In genomic region chr9:72961959-72962358, GRCm38 (mm10) we compare ENCODE assay signal across 17 mouse cellular contexts. TPM values are rescaled to one million over a fixed set of nuclear protein-coding genes. Genes with fewer than 3 reads are reported as not detected.
A peak's percentile ranks its signal among the peaks of the same experiment; 100 is the strongest.
DNase-seq lines count a peak whose midpoint lies in the region; ATAC-seq lines count a peak whose summit lies in the region.
"Had no signal": no experiment of that assay in that cellular context is flagged by ENCODE, and none has a peak within 500 bp of the region (broad histone marks: within the 10 kb centered on the region; RNA-seq: fewer than 3 reads in every experiment).

No protein-coding gene starts in this region.

- WGBS in embryonic facial prominence, embryonic 13.5 days, result 71% methylated on average over 15 of the region's 15 CpGs
- 76% methylated on average over 15 of the region's 15 CpGs for WGBS in embryonic facial prominence, embryonic 10.5 days

- H3K4me2 ChIP-seq in embryonic facial prominence, embryonic 13.5 days, result no peak overlapping the region
- H3K4me2 ChIP-seq: heart, embryonic 13.5 days; lung, embryonic 15.5 days; midbrain, embryonic 11.5 days had no signal

- no peaks in the 10 kb centered on the region for H3K27me3 ChIP-seq in embryonic facial prominence, embryonic 13.5 days
- H3K27me3 ChIP-seq in embryonic facial prominence, embryonic 10.5 days (replicated peaks; ENCODE audit: low read depth, poor library complexity, severe bottlenecking), result no peaks in the 10 kb centered on the region
- H3K27me3 ChIP-seq: heart, embryonic 13.5 days; lung, embryonic 15.5 days had no signal

- intact Hi-C loops in left cerebral cortex, postnatal 14 days (cut with DNase I), result loop anchor here (10.0 kb wide), 1 partner anchor 197 kb away; no protein-coding TSS in a partner anchor

- no peaks in the 10 kb centered on the region for H3K36me3 ChIP-seq in embryonic facial prominence, embryonic 13.5 days
- no peaks in the 10 kb centered on the region for H3K36me3 ChIP-seq in embryonic facial prominence, embryonic 10.5 days (replicated peaks)
- H3K36me3 ChIP-seq: heart, embryonic 13.5 days; lung, embryonic 15.5 days had no signal

- no peak for ATAC-seq in embryonic facial prominence, embryonic 13.5 days (ENCODE audit: insufficient number of reproducible peaks, insufficient read depth, low FRiP score, low TSS enrichment, low read depth)
- peak; percentile 71 for ATAC-seq in CD4-positive, CD25-positive, alpha-beta regulatory T cell, adult 4 months
- peak; percentile 71 for ATAC-seq in activated CD4-positive, CD25-positive, alpha-beta regulatory T cell, adult 4 months

- no peak overlapping the region for H3K4me3 ChIP-seq in embryonic facial prominence, embryonic 13.5 days
- no peak overlapping the region for H3K4me3 ChIP-seq in embryonic facial prominence, embryonic 10.5 days
- H3K4me3 ChIP-seq: heart, embryonic 13.5 days; lung, embryonic 15.5 days had no signal

- H3K9me3 ChIP-seq in embryonic facial prominence, embryonic 13.5 days, result no peaks in the 10 kb centered on the region
- no peaks in the 10 kb centered on the region for H3K9me3 ChIP-seq in embryonic facial prominence, embryonic 10.5 days
- H3K9me3 ChIP-seq: heart, embryonic 13.5 days; lung, embryonic 15.5 days had no signal

- peaks cover 8% of the 10 kb centered on the region; the same call in 1 of the 2 replicates for H3K4me1 ChIP-seq in embryonic facial prominence, embryonic 13.5 days
- peaks cover 14% of the 10 kb centered on the region for H3K4me1 ChIP-seq in embryonic facial prominence, embryonic 10.5 days
- H3K4me1 ChIP-seq: lung, embryonic 15.5 days had no signal

- no peak overlapping the region for H3K9ac ChIP-seq in embryonic facial prominence, embryonic 13.5 days
- H3K9ac ChIP-seq: heart, embryonic 13.5 days; lung, embryonic 15.5 days had no signal

- 0 out of 2 replicates have a peak overlapping the region, but pooled peaks have one; percentile 9 for H3K27ac ChIP-seq in embryonic facial prominence, embryonic 13.5 days
- H3K27ac ChIP-seq in embryonic facial prominence, embryonic 10.5 days (replicated peaks), result no peak overlapping the region
- H3K27ac ChIP-seq: heart, embryonic 13.5 days; lung, embryonic 15.5 days had no signal

- no peak for DNase-seq in embryonic facial prominence, embryonic 10.5 days (ENCODE audit: low spot score)
- DNase-seq in thymus, postnatal 0 days (ENCODE audit: low spot score), result peak; percentile 70
- DNase-seq in layer of hippocampus, adult 11-12 months (ENCODE audit: low spot score), result no peak
- DNase-seq in right cerebral cortex, postnatal 10 days (ENCODE audit: low spot score in 2 of 2), result no peak
- no peak for DNase-seq in left cerebral cortex, postnatal 14 days (ENCODE audit: low spot score in 2 of 2)
- DNase-seq: gastrocnemius, postnatal 14 days; layer of hippocampus, postnatal 36 days had no signal

RNA-seq across cellular contexts. Expression of gene Gm44503, which starts 3.3 kb away (rescaled TPM):
- polyA plus RNA-seq in embryonic facial prominence, embryonic 13.5 days (2015; fragmentation: Nextera tagmentation; extraction: Ambion mirVana), result not detected in 2 replicates
- not detected in 2 replicates for polyA plus RNA-seq in embryonic facial prominence, embryonic 10.5 days (2016; fragmentation: Nextera tagmentation; extraction: Ambion mirVana)
- under 1 TPM in 1 of 2 experiments, not detected in 1; 0.27 TPM for polyA plus RNA-seq in CD4-positive, CD25-positive, alpha-beta regulatory T cell, adult 4 months (2017; shearing (Covaris generic))
- polyA plus RNA-seq in activated CD4-positive, CD25-positive, alpha-beta regulatory T cell, adult 4 months (2017; shearing (Covaris generic)), result not detected
- not detected in 2 replicates for polyA plus RNA-seq in thymus, postnatal 0 days (2015; fragmentation: Nextera tagmentation; extraction: Ambion mirVana)
- total RNA-seq in left cerebral cortex, postnatal 14 days (2021), result under 1 TPM in 1 of 2 experiments, not detected in 1; 0.29 TPM
- total RNA-seq: adrenal gland, postnatal 4 days; gastrocnemius, postnatal 14 days had no signal
- polyA plus RNA-seq: heart, embryonic 13.5 days; limb, embryonic 14.5 days; lung, embryonic 15.5 days; midbrain, embryonic 11.5 days; neural tube, embryonic 11.5 days had no signal

RNA-seq across cellular contexts. Expression of gene Dyx1c1, which starts 3.4 kb away (rescaled TPM):
- 1.5 and 1.6 TPM in 2 replicates for polyA plus RNA-seq in embryonic facial prominence, embryonic 13.5 days (2015; fragmentation: Nextera tagmentation; extraction: Ambion mirVana)
- polyA plus RNA-seq in embryonic facial prominence, embryonic 10.5 days (2016; fragmentation: Nextera tagmentation; extraction: Ambion mirVana), result 1.7 and 2.0 TPM in 2 replicates
- polyA plus RNA-seq in CD4-positive, CD25-positive, alpha-beta regulatory T cell, adult 4 months (2017; shearing (Covaris generic)), result 1 to 10 TPM; 3.7 to 4.0 TPM
- 1 to 10 TPM; 5.5 to 8.1 TPM for polyA plus RNA-seq in activated CD4-positive, CD25-positive, alpha-beta regulatory T cell, adult 4 months (2017; shearing (Covaris generic))
- polyA plus RNA-seq in thymus, postnatal 0 days (2015; fragmentation: Nextera tagmentation; extraction: Ambion mirVana), result 0.79 and 1.4 TPM in 2 replicates
- 1 to 10 TPM; 1.1 to 1.7 TPM for total RNA-seq in left cerebral cortex, postnatal 14 days (2021)

RNA-seq across cellular contexts. Expression of gene Ccpg1os, which starts 23.2 kb away (rescaled TPM):
- 13.3 and 15.4 TPM in 2 replicates for polyA plus RNA-seq in embryonic facial prominence, embryonic 13.5 days (2015; fragmentation: Nextera tagmentation; extraction: Ambion mirVana)
- 15.1 and 16.1 TPM in 2 replicates for polyA plus RNA-seq in embryonic facial prominence, embryonic 10.5 days (2016; fragmentation: Nextera tagmentation; extraction: Ambion mirVana)
- polyA plus RNA-seq in CD4-positive, CD25-positive, alpha-beta regulatory T cell, adult 4 months (2017; shearing (Covaris generic)), result 1 to 10 TPM; 5.7 to 9.5 TPM
- 1 to 10 TPM; 3.4 to 7.9 TPM for polyA plus RNA-seq in activated CD4-positive, CD25-positive, alpha-beta regulatory T cell, adult 4 months (2017; shearing (Covaris generic))
- polyA plus RNA-seq in thymus, postnatal 0 days (2015; fragmentation: Nextera tagmentation; extraction: Ambion mirVana), result 13.3 and 18.4 TPM in 2 replicates
- total RNA-seq in left cerebral cortex, postnatal 14 days (2021), result 1 to 10 TPM; 7.6 to 8.6 TPM

RNA-seq across cellular contexts. Expression of gene Ccpg1, which starts 23.3 kb away (rescaled TPM):
- polyA plus RNA-seq in embryonic facial prominence, embryonic 13.5 days (2015; fragmentation: Nextera tagmentation; extraction: Ambion mirVana), result 20.6 and 28.8 TPM in 2 replicates
- polyA plus RNA-seq in embryonic facial prominence, embryonic 10.5 days (2016; fragmentation: Nextera tagmentation; extraction: Ambion mirVana), result 14.1 and 17.1 TPM in 2 replicates
- polyA plus RNA-seq in CD4-positive, CD25-positive, alpha-beta regulatory T cell, adult 4 months (2017; shearing (Covaris generic)), result 100 to 1,000 TPM in 1 of 2 experiments, 10 to 100 TPM in 1; 85.9 to 106 TPM
- 10 to 100 TPM; 72.5 to 77.4 TPM for polyA plus RNA-seq in activated CD4-positive, CD25-positive, alpha-beta regulatory T cell, adult 4 months (2017; shearing (Covaris generic))
- polyA plus RNA-seq in thymus, postnatal 0 days (2015; fragmentation: Nextera tagmentation; extraction: Ambion mirVana), result 34.7 and 36.1 TPM in 2 replicates
- 100 to 1,000 TPM; 104 to 117 TPM for total RNA-seq in left cerebral cortex, postnatal 14 days (2021)

RNA-seq across cellular contexts. Expression of gene Pygo1, which starts 36.5 kb away (rescaled TPM):
- 10.6 and 10.8 TPM in 2 replicates for polyA plus RNA-seq in embryonic facial prominence, embryonic 13.5 days (2015; fragmentation: Nextera tagmentation; extraction: Ambion mirVana)
- polyA plus RNA-seq in embryonic facial prominence, embryonic 10.5 days (2016; fragmentation: Nextera tagmentation; extraction: Ambion mirVana), result 6.5 and 7.3 TPM in 2 replicates
- not detected for polyA plus RNA-seq in CD4-positive, CD25-positive, alpha-beta regulatory T cell, adult 4 months (2017; shearing (Covaris generic))
- polyA plus RNA-seq in activated CD4-positive, CD25-positive, alpha-beta regulatory T cell, adult 4 months (2017; shearing (Covaris generic)), result not detected
- polyA plus RNA-seq in thymus, postnatal 0 days (2015; fragmentation: Nextera tagmentation; extraction: Ambion mirVana), result 0.66 and 0.75 TPM in 2 replicates
- 10 to 100 TPM; 12.0 to 13.0 TPM for total RNA-seq in left cerebral cortex, postnatal 14 days (2021)
- total RNA-seq: common myeloid progenitor, adult 5-6 weeks had no signal
